Mouse (Mus musculus) monocyte, adult 2 months (primary cell): Measurements from ENCODE around the gene Pogz.

ENCODE experiments used
- DNase-seq, 2 experiments: peaks; one replicate each; pipeline ENCODE4 v3.0.0; 2022; ENCODE audit warnings: low spot score in 2 of 2, low read depth in 1 of 2

Gene Pogz

DNA sequence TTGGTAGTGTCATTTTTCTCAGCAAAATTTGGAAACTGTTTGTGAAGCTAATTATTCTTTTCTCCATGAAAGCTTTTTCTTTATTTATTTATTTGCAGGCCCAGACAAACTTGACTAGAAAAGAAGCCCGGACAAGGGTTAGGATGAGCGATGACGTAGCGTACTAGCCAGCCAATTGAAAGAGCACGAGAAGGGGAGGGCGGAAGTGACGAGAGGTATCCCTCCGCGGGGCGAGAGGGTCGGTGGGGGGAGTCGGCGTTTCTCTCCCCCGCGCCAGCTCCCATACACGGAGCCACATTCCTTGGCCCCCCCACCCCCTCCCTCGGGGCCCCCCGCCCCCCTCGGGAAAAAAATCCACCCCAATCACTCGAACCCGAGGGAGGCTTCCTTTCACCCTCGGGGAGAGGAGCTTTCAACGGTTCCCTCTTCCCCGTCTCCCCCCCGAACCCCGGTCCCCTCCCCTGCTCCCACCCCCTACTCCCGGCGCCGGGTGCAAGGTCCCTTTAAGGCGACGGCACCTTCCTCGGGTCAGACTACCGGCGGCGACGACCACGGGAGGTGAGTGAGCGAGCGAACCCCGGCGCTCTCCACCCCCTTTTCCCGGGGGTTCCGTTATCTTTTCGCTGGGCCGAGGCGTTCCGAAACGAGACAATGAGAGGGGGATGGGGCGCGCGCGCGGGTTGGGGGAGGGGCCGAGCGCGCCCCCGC is at the start of gene Pogz:
Gene Pogz, plus strand, starts transcription at position 385 of the 708 bp plus-strand sequence.
- peak; percentile 80 to 86 for DNase-seq

GRCm38 (mm10) chr3:94789071-94789470 is 48.3 kb upstream of the Pogz start:
- no peak for DNase-seq

DNA sequence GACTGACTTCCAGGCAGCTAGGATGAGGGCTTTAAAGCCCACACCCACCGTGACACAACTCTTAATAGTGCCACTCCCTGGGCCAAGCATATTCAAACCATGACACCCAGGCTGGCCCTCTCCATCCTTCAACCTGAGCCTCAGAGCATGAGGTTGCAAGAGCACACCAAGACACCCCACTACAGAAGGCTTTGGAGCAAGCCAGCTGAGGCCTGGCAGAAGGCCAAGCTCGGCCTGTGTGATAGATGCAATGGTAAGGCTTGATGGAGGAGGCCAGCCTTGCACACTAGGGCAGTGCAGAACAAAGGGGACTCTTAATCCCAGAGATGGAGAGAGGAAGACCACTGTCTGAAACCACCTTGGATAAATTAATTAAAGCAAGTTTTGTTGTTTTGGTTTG is 47.9 kb upstream of the Pogz start:
- DNase-seq, result no peak

- no peak for DNase-seq
These were observed 45.1 kb upstream of the Pogz start for GRCm38 (mm10) chr3:94792258-94792657.

DNA sequence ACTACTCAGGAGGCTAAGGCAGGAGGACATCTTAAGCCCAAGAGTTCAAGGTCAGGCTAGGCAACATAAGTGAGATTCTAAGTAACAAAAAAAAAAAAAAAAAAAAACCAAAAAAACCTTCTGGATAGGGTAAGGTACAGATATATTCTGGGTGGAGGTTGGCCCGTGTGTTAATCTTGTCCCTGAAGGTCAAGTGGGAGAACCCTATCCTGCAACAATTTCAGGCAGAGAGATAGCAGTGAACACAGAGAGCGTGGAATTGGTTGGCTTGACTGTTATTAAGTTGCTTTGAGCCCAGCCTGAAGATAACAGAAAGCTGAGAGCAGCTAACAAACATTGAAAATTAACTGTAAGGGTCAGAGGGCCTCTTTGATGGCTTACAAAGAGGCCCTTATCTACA is 43.7 kb upstream of the Pogz start:
- no peak for DNase-seq

GRCm38 (mm10) chr3:94794359-94794758 is 43.0 kb upstream of the Pogz start:
- no peak for DNase-seq

DNA sequence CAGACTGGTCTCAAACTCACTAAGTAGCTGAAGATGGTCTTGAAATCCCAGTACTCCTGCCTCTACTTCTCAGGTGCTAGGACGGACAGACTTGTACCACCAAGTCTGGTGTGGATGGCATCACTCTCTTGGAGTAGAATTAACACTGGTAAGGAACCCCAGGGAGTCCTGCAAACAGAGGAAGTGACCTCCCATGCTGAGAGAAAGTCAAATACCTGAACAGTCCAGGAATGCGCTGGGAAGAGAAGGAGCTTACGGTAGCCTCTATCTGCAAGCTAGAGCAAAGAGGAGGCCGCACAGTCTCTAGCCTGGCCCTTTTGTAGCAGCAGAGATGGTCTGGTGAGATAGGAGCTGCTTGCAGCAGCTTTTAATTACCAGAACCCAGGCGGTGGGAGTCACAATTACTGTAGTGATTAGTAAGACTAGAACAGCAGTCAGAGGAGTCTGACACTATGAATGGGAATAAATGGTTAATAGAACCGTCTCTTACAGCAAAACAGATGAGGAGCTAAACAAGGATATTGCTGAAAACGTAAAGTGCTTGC is 41.7 kb upstream of the Pogz start:
- DNase-seq, result no peak

DNA sequence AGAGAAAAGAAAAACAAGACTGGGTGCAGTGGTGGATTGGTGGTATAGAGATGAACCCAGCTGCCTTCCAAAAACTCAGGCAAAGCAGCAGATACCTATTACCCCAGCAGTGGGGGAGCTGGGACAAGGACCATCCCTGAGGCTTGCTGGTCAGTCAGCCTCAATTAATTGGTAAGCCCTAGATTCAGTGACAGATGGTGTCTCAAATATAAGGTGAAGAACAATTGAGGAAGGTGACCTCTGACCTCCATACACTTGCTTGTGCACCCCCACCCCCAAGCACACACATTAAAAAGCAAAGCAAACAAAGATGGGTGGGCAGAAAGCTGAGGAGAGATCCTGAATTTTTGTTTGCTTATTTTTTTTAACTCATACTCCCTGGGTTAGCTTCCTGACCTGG is 41.2 kb upstream of the Pogz start:
- no peak for DNase-seq

DNA sequence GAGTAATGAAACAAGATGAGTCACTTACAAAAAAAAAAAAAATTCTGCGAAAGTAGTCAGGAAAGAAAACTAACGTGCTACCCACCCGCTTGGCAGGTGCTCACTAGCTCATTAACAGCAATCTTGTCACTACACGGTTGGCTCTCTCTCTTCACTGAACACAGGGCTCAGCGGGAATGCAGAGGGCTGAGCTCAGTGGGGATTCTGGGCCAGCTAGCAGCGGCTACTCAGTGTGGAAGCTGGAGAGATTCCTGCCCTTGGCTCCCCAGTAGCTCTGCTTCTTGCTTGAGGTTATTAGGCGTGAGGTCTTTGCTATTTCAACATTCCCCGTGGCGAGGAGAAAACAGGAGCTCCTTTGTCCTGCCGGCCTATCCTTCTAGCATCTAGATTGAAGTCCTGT is 33.2 kb upstream of the Pogz start:
- DNase-seq, result no peak

DNA sequence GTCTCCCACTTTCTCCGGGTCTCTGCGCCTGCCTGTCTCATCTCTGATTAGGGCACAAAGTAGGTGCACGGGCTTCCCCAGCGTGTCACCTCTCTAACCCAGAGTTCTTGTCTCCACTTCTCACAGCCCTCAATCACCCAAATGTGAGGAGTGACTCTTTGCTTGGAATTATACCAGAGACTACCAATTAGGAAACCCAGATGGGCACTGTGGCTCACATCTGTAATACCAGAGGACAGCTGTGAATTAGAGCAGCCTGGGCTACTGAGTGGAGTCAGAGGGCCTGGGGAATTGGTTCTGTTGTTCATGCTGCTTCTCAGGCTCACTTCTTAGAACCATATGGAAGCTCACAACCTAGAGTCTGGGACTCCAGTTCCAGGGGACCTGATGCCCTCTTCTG is 32.4 kb upstream of the Pogz start:
- DNase-seq, result no peak

DNA sequence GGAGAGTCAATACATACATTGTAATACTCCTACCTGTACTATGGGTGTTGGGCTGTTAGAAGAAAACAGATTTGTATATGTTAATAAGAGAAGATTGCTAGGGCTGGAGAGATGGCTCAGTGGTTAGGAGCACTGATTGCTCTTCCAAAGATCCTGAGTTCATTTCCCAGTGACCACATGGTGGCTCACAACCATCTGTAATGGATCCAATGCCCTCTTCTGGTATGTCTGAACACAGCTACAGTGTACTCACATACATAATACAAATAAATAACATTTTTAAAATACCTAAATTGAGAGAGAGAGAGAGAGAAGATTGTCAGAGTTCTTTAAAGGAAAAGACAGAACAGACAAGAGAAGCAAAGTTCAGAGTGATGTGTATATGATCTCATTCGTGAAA is 29.1 kb upstream of the Pogz start:
- DNase-seq, result no peak

DNA sequence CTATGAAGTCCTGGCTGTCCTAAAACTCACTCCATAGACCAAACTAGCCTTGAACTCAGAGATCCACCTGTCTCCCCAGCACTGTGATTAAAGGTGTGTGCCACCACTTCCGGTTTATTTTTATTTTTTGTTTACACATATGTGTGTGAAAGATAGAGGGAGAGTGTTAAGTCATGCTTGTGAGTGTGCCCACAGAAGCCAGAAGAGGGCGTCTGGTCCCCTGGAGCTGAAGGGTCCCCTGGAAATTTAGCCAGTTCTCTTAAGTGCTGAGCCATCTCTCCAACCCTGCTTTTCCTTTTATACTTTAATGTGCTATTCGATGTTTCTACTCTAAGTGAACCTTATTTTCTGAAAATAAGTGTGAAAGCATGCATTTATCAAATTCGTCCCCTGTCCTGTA is 25.7 kb upstream of the Pogz start:
- no peak for DNase-seq

DNA sequence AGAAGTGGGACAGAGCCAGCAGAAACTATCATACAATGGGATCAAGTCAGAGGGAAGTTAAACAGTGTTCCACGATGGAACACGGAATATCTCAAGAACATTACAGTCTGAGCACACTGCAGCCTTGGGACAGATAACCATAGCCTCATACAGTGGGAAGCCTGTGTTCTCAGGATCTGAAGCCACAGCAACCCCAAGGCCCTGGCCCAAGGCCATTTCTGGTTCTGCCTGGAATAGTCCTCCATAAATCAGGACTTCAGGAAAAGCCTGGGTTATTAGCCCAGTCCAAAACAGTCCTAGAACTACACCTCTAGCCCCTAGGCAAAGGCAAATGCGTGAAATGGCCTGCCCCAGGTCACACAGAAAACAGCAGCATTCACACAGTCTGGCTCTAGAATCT is 23.7 kb upstream of the Pogz start:
- DNase-seq, result no peak

GRCm38 (mm10) chr3:94814063-94814462 is 23.3 kb upstream of the Pogz start:
- no peak for DNase-seq

GRCm38 (mm10) chr3:94814663-94815062 is 22.7 kb upstream of the Pogz start:
- no peak for DNase-seq

DNA sequence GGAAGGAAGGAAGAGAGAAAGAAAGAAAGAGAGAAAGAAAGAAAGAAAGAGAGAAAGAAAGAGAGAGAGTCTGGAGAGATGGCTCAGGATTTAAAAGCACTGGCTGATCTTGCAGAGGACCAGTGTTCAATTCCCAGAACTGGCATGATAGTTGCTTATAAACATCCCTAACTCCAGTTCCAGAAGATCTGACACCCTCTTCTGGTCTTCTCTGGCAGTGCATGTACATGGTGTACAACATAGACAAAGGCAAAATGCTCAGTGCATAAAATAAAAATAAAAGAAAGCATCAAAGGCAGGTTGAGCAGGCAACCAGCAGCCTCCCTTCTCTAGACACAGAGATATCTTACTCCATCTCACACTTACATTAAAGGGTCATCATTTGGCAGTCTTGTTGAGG is 21.8 kb upstream of the Pogz start:
- DNase-seq, result no peak

GRCm38 (mm10) chr3:94817731-94818130 is 19.6 kb upstream of the Pogz start:
- no peak for DNase-seq

GRCm38 (mm10) chr3:94819452-94820425 is 17.6 kb upstream of the Pogz start:
- DNase-seq, result no peak

GRCm38 (mm10) chr3:94821008-94821638 is 16.2 kb upstream of the Pogz start:
- no peak for DNase-seq

- DNase-seq, result no peak
These were observed 15.3 kb upstream of the Pogz start for GRCm38 (mm10) chr3:94822082-94822481.

GRCm38 (mm10) chr3:94824110-94824509 is 13.3 kb upstream of the Pogz start:
- no peak for DNase-seq

- no peak for DNase-seq
These were observed 5.3 kb upstream of the Pogz start for GRCm38 (mm10) chr3:94832100-94832499.
